Mouse (Mus musculus) cerebellum, adult 11-12 months (tissue): Measurements from ENCODE around the gene Atad5.
A peak's percentile ranks its signal among the peaks of the same experiment; 100 is the strongest.
"Not testable (repeated sequence)": the region's sequence is repeated elsewhere in the genome, so short reads cannot be mapped to it uniquely, and the experiment has no call there.

ENCODE experiments used
- DNase-seq: peaks from one replicate; pipeline ENCODE4 v3.0.0; 2022

Atad5 gene

GRCm38 (mm10) chr11:80081786-80082319 is 7.3 kb upstream of the Atad5 start:
- DNase-seq = no peak

GRCm38 (mm10) chr11:80085356-80086055 is 3.7 kb upstream of the Atad5 start:
- no peak for DNase-seq

DNA sequence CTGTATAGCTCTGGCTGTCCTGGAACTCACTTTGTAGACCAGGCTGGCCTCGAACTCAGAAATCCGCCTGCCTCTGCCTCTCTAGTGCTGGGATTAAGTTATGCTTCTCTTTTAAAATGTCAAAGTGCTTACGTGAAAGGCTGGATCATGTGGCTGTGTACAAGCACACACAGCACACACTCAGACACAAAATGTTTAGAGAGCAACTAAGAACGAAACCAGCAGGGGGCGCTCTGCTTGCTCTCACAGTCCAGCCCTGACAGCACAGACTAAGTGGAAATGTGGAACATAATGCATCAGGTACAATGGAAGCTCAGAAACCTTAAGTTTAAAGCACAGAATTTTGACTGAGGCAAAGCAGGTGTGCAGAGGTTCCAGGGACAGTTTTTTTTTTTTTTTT is 2.4 kb upstream of the Atad5 start:
- peak; percentile 69 for DNase-seq

- DNase-seq = no peak
Observed at GRCm38 (mm10) chr11:80089817-80090214, 616 bp downstream of the Atad5 start.

DNA sequence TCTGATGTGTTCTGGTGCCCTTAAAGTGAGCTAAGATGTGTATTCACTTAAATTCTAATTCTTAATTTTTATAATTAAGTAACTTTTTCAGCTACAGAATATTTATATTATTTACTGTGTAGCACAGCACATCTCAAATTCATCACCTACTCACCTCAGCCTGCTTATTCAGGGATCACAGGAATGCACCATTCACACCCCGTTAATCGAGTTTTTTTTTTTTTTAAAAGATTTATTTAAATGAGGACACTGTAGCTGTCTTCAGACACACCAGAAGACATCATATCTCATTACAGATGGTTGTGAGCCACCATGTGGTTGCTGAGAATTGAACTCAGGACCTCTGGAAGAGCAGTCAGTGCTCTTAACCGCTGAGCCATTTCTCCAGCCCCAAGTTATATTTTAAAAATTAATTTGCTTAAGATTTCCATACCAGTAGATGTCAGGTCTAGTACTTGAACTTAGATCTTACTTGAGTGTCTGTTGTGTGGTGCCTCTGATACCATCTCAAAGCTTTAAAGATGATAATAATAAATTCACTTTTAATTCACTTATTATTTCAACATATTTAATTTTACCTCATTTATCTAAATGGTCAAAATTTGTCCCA is 1.5 kb downstream of the Atad5 start:
- no peak for DNase-seq

DNA sequence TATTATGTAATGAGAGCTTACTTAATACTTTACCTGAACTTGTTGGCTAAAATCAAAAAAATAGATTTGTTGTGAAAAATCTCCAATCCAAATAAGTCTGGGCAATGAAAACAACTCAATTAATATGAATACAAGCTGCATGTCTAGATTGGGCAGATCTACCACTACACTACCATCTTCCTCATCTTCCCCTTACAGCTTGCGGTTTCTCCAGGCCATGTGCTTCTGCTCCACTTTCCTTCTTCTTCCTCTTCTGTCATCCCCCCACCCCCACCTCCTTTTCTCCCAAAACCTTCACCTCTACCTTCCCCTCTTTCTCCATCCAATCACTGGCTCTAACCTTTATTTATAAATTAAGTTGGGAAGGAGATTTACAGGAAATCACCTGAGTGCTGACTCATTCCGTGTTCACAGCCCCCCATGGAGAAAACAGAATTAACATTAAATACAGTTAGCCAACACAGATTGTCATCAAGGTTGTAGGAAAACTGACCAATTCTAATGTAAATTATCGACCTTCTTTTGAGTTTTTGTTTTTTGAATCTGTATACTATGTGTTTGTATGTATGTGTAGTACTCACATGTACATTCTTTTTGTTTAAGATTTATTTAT is 9.3 kb downstream of the Atad5 start:
- DNase-seq = no peak

- DNase-seq = no peak
Observed at GRCm38 (mm10) chr11:80101298-80101697, 12.1 kb downstream of the Atad5 start.

- DNase-seq = no peak
Observed at GRCm38 (mm10) chr11:80104407-80104806, 15.2 kb downstream of the Atad5 start.

GRCm38 (mm10) chr11:80116411-80116810 is 27.2 kb downstream of the Atad5 start:
- no peak for DNase-seq

DNA sequence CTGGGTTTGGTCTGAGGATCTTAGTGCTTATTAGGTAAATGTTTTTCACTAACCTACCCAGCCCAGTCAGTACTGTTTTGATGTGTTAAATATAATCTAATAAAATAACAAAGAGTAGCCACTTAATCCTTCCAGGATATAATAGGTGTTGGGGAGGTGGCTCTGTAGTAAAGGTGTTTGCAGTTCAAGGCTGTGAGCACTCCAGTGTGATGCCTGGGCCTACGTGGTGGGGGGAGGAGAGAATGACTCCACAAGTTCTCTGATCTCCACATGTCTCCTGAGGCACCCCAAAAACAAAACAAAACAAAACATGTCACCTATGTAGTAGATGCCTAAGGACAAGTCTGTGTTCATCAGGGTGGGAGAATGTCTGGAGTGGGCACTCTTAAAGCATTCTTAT is 42.9 kb downstream of the Atad5 start:
- no peak for DNase-seq

- DNase-seq = no peak
Observed at GRCm38 (mm10) chr11:80134744-80135143, 45.5 kb downstream of the Atad5 start.

GRCm38 (mm10) chr11:80135954-80136683 is 46.9 kb downstream of the Atad5 start:
- no peak for DNase-seq

DNA sequence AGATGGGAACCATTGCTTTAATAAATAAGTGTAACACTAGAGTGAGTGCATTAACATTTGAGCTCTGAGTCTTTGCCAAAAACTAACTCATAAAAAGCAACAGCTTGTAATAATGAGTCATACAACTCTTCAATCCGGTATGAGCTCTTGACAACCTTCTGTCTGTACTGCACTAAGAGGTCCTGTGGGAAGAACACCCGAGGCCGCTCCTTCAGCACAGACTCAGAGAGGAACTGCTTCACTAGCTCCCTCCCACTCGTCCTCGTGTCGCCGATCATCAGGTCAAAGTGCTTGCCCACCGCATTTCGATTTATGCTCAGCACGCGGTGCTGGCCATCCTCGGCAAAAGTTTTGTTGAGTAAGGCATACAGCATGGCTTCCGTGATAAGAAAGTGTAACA is 47.6 kb downstream of the Atad5 start:
- no peak for DNase-seq

DNA sequence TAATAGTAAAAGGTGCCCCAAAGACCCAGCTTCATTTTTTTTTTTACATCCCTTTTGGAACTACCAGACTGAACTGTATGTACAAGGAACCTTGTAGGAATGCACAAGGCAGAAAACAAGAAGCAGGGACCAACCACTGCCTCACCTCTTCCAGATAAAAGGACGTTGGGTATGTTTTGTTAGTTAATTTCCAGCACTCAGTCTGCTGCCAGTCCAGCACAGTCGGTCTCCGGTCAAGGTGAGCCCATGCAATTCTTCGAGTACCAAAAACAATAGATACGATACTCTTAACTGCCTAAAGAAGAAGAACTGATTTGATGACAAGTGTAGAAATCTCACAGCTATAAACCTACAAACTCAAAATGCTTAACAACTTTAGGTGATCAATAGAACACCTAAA is 48.6 kb downstream of the Atad5 start:
- DNase-seq = no peak

- peak; percentile 80 for DNase-seq
Observed at GRCm38 (mm10) chr11:80141825-80142521, 52.8 kb downstream of the Atad5 start, which contains the start of gene Tefm. Gene Tefm, minus strand, starts transcription at chr11:80142175.

- no peak for DNase-seq
Observed at GRCm38 (mm10) chr11:80142872-80143271, 53.7 kb downstream of the Atad5 start.

DNA sequence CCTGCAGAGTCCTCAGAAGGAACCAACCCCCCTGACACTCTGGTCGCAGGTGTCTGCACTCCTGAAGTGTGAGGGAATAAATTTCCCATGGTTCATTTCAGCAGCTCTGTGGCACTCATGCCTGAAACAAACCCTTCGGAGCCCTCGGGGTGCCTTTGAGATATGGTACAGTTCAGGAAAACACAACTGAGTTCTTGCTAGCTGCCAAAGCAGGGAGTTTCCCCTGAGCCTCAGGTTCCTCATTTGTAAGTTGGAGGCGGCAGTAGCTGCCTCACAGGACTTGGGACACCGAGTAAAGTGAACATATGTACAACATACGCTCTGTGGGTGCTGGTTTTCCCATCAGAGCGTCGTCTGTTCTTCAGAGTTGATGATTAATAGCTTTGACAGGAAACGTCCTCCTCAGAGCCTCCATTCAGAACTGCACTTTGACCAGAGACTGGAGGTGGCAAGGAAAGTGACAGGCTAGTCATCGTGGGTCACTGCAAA is 56.6 kb downstream of the Atad5 start:
- DNase-seq = no peak

DNA sequence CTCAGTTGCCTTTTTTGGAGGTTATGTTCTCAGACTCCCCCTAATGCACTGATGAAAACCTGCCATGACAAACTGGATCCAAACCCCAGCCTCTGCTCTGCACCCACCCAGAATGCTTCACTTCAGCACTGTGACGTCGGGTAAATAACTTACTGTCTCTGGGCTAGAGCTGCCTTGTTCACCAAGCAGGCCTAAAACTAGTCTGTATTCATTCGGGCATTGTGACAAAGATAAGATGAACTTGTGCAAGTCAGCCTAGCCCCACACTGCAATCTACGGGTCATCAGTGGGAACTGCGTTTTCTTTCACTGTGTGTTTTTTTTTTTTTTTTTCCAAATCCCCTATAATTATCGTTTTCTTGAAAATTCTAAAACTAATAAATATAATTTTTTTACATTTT is 58.5 kb downstream of the Atad5 start:
- DNase-seq = no peak

- no peak for DNase-seq
Observed at GRCm38 (mm10) chr11:80148313-80148712, 59.1 kb downstream of the Atad5 start.

DNA sequence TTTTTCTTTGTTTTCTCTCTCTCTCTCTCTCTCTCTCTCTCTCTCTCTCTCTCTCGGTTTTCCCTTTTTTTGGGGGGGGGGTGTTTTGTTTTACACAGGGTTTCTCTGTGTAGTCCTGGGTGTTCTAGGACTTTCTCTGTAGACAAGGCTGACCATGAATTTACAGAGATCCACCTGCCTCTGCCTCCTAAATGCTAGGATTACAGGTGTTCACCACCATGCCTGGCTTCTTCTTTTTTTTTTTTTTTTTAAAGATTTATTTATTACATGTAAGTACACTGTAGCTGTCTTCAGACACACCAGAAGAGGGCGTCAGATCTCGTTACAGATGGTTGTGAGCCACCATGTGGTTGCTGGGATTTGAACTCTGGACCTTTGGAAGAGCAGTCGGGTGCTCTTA is 59.8 kb downstream of the Atad5 start:
- not testable (repeated sequence) for DNase-seq

DNA sequence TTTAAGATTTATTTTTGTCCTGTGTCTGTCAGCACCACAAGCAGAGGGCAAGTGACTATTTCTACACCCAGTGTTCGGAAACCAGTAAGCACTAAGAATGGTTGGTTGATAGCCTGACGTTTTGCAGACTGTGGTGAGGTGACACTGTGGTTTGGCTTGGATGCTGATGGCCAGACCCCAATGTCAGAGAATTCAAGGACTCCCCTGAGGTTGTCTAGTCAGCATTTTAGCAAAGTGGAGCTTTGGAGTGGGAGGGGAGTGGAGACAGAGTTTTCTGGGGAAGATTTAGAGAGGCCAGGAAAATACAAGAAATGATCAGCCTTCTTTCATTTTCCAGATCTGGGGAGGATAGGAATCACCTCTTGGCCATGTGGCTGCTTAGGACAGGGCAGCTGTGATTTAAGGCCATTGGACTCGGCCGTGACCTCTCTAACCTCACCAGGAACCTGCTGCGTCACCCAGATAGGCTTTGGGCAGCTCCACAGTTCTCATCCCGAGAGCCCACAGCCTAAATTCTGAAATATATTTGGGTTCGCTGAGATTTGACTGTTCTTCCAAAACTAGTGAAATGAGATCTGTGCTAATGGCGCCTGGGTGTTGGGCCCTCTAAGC is 60.3 kb downstream of the Atad5 start:
- no peak for DNase-seq

- DNase-seq = no peak
Observed at GRCm38 (mm10) chr11:80150566-80150965, 61.4 kb downstream of the Atad5 start.
